Mouse (Mus musculus): ENCODE measurements around the gene Gm10720. TPM values are rescaled to one million over a fixed set of nuclear protein-coding genes. Genes with fewer than 3 reads are reported as not detected.
"Not testable (repeated sequence)": the region's sequence is repeated elsewhere in the genome, so short reads cannot be mapped to it uniquely, and the experiment has no call there.

The Gm10720 gene
- not detected in 2 replicates for polyA plus RNA-seq (2015; fragmentation: Nextera tagmentation; extraction: Ambion mirVana)

DNA sequence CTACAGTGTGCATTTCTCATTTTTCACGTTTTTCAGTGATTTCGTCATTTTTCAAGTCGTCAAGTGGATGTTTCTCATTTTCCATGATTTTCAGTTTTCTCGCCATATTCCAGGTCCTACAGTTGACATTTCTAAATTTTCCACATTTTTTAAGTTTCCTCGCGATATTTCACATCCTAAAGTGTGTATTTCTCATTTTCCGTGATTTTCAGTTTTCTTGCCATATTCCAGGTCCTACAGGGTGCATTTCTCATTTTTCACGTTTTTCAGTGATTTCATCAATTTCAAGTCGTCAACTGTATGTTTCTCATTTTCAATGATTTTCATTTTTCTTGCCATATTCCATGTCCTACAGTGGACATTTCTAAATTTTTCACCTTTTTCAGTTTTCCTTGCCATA is at the start of gene Gm10720:
Gene Gm10720, plus strand, starts transcription at position 301 of the 400 bp plus-strand sequence.
- H3K9ac ChIP-seq (replicated peaks); H3K4me1 ChIP-seq (ENCODE audit: insufficient read depth); H3K4me3 ChIP-seq (ENCODE audit: low read depth, low read length); ATAC-seq; H3K27ac ChIP-seq (ENCODE audit: low read depth); H3K36me3 ChIP-seq (replicated peaks; ENCODE audit: insufficient read depth, low read length); H3K27me3 ChIP-seq (ENCODE audit: insufficient read depth, low read length); DNase-seq; H3K9me3 ChIP-seq (ENCODE audit: low read length); H3K4me2 ChIP-seq (ENCODE audit: low read depth, low read length): not testable (repeated sequence)
- 57% methylated on average over 4 of the region's 9 CpGs for WGBS (ENCODE audit: insufficient replicate concordance)

GRCm38 (mm10) chr9:3000445-3000972 is 14.9 kb upstream of the Gm10720 start, which contains the start of gene Gm10722:
Gm10722 (plus strand) TSS chr9:3000922.
- ATAC-seq; H3K9me3 ChIP-seq (ENCODE audit: low read length); H3K36me3 ChIP-seq (replicated peaks; ENCODE audit: insufficient read depth, low read length); H3K27me3 ChIP-seq (ENCODE audit: insufficient read depth, low read length); H3K4me2 ChIP-seq (ENCODE audit: low read depth, low read length); H3K27ac ChIP-seq (ENCODE audit: low read depth); H3K9ac ChIP-seq (replicated peaks); H3K4me3 ChIP-seq (ENCODE audit: low read depth, low read length); H3K4me1 ChIP-seq (ENCODE audit: insufficient read depth): not testable (repeated sequence)
- 62% methylated on average over 12 of the region's 12 CpGs for WGBS (ENCODE audit: insufficient replicate concordance)
- peak; percentile 12 for DNase-seq

DNA sequence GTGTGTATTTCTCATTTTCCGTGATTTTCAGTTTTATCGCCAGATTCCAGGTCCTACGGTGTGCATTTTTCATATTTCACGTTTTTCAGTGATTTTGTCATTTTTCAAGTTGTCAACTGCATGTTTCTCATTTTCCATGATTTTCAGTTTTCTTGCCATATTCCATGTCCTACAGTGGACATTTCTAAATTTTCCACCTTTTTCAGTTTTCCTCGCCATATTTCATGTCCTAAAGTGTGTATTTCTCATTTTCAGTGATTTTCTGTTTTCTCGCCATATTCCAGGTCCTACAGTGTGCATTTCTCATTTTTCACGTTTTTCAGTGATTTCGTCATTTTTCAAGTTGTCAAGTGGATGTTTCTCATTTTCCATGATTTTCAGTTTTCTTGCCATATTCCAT is 14.4 kb upstream of the Gm10720 start:
- WGBS (ENCODE audit: insufficient replicate concordance), result 59% methylated on average over 8 of the region's 8 CpGs
- H3K4me3 ChIP-seq (ENCODE audit: low read depth, low read length); H3K4me1 ChIP-seq (ENCODE audit: insufficient read depth); H3K4me2 ChIP-seq (ENCODE audit: low read depth, low read length); H3K27me3 ChIP-seq (ENCODE audit: insufficient read depth, low read length); DNase-seq; H3K27ac ChIP-seq (ENCODE audit: low read depth); H3K9me3 ChIP-seq (ENCODE audit: low read length); H3K9ac ChIP-seq (replicated peaks); ATAC-seq; H3K36me3 ChIP-seq (replicated peaks; ENCODE audit: insufficient read depth, low read length): not testable (repeated sequence)

GRCm38 (mm10) chr9:3001948-3002659 is 13.3 kb upstream of the Gm10720 start:
- not testable (repeated sequence) for H3K9me3 ChIP-seq (ENCODE audit: low read length); H3K4me3 ChIP-seq (ENCODE audit: low read depth, low read length); H3K9ac ChIP-seq (replicated peaks); H3K4me2 ChIP-seq (ENCODE audit: low read depth, low read length); H3K36me3 ChIP-seq (replicated peaks; ENCODE audit: insufficient read depth, low read length); H3K4me1 ChIP-seq (ENCODE audit: insufficient read depth); H3K27me3 ChIP-seq (ENCODE audit: insufficient read depth, low read length); H3K27ac ChIP-seq (ENCODE audit: low read depth)
- 48% methylated on average over 8 of the region's 11 CpGs for WGBS (ENCODE audit: insufficient replicate concordance)
- peak; percentile 72 for ATAC-seq
- TF ChIP-seq EP300 (IDR thresholded peaks at IDR 0.05; ENCODE audit: low read depth) (0 out of 2 replicates have a peak, but pooled peaks have one; percentile 8), CTCF (IDR thresholded peaks at IDR 0.05; ENCODE audit: low read depth) (peak; percentile 12; the same call in 1 of the 2 replicates)
- peak; percentile 13 for DNase-seq

- not testable (repeated sequence) for H3K4me2 ChIP-seq (ENCODE audit: low read depth, low read length); H3K9ac ChIP-seq (replicated peaks)
These were observed 12.6 kb upstream of the Gm10720 start, which contains the start of gene Gm11168 for GRCm38 (mm10) chr9:3002794-3003396. Gm11168 (plus strand) TSS chr9:3003346.

GRCm38 (mm10) chr9:3006179-3006578 is 9.3 kb upstream of the Gm10720 start:
- not testable (repeated sequence) for H3K36me3 ChIP-seq (replicated peaks; ENCODE audit: insufficient read depth, low read length); ATAC-seq; H3K27me3 ChIP-seq (ENCODE audit: insufficient read depth, low read length); H3K27ac ChIP-seq (ENCODE audit: low read depth); H3K4me2 ChIP-seq (ENCODE audit: low read depth, low read length); DNase-seq; H3K9me3 ChIP-seq (ENCODE audit: low read length); H3K9ac ChIP-seq (replicated peaks); H3K4me3 ChIP-seq (ENCODE audit: low read depth, low read length); H3K4me1 ChIP-seq (ENCODE audit: insufficient read depth)
- 79% methylated on average over 1 of the region's 5 CpGs for WGBS (ENCODE audit: insufficient replicate concordance)

More at GRCm38 (mm10) chr9:3002794-3003396, 12.6 kb upstream of the Gm10720 start, which contains the start of gene Gm11168:
- not testable (repeated sequence) for H3K36me3 ChIP-seq (replicated peaks; ENCODE audit: insufficient read depth, low read length); DNase-seq; ATAC-seq; H3K27me3 ChIP-seq (ENCODE audit: insufficient read depth, low read length); H3K4me1 ChIP-seq (ENCODE audit: insufficient read depth); H3K4me3 ChIP-seq (ENCODE audit: low read depth, low read length); H3K9me3 ChIP-seq (ENCODE audit: low read length); H3K27ac ChIP-seq (ENCODE audit: low read depth)
- WGBS (ENCODE audit: insufficient replicate concordance), result 65% methylated on average over 6 of the region's 14 CpGs

GRCm38 (mm10) chr9:3006636-3007035 is 8.8 kb upstream of the Gm10720 start:
- not testable (repeated sequence) for H3K9ac ChIP-seq (replicated peaks); H3K27ac ChIP-seq (ENCODE audit: low read depth); H3K4me1 ChIP-seq (ENCODE audit: insufficient read depth); H3K4me2 ChIP-seq (ENCODE audit: low read depth, low read length); H3K4me3 ChIP-seq (ENCODE audit: low read depth, low read length); H3K36me3 ChIP-seq (replicated peaks; ENCODE audit: insufficient read depth, low read length); DNase-seq; H3K27me3 ChIP-seq (ENCODE audit: insufficient read depth, low read length); H3K9me3 ChIP-seq (ENCODE audit: low read length)
- 61% methylated on average over 7 of the region's 8 CpGs for WGBS (ENCODE audit: insufficient replicate concordance)
- ATAC-seq, result peak; percentile 54

GRCm38 (mm10) chr9:3007272-3007671 is 8.2 kb upstream of the Gm10720 start:
- H3K9me3 ChIP-seq (ENCODE audit: low read length); H3K9ac ChIP-seq (replicated peaks); H3K27me3 ChIP-seq (ENCODE audit: insufficient read depth, low read length); H3K36me3 ChIP-seq (replicated peaks; ENCODE audit: insufficient read depth, low read length); H3K4me3 ChIP-seq (ENCODE audit: low read depth, low read length); ATAC-seq; H3K4me2 ChIP-seq (ENCODE audit: low read depth, low read length); H3K27ac ChIP-seq (ENCODE audit: low read depth); DNase-seq; H3K4me1 ChIP-seq (ENCODE audit: insufficient read depth): not testable (repeated sequence)
- 73% methylated on average over 6 of the region's 9 CpGs for WGBS (ENCODE audit: insufficient replicate concordance)

DNA sequence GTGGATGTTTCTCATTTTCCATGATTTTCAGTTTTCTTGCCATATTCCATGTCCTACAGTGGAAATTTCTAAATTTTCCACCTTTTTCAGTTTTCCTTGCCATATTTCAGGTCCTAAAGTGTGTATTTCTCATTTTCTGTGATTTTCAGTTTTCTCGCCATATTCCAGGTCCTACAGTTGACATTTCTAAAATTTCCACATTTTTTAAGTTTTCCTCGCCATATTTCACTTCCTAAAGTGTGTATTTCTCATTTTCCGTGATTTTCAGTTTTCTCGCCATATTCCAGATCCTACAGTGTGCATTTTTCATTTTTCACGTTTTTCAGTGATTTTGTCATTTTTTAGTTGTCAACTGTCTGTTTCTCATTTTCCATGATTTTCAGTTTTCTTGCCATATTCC is 6.1 kb upstream of the Gm10720 start:
- H3K4me2 ChIP-seq (ENCODE audit: low read depth, low read length); H3K27me3 ChIP-seq (ENCODE audit: insufficient read depth, low read length); H3K9me3 ChIP-seq (ENCODE audit: low read length); H3K27ac ChIP-seq (ENCODE audit: low read depth); DNase-seq; H3K4me3 ChIP-seq (ENCODE audit: low read depth, low read length); H3K9ac ChIP-seq (replicated peaks); H3K36me3 ChIP-seq (replicated peaks; ENCODE audit: insufficient read depth, low read length); H3K4me1 ChIP-seq (ENCODE audit: insufficient read depth): not testable (repeated sequence)
- WGBS (ENCODE audit: insufficient replicate concordance), result no CpG with 5 or more reads among the region's 5 CpGs
- peak; percentile 14; the same call in 1 of the 2 replicates for ATAC-seq

Measured in liver, postnatal 0 days (tissue).